Mouse (Mus musculus) mesoderm, embryonic 11.5 days (tissue): ENCODE results near the gene Fbxw19.
"Not testable (repeated sequence)": the region's sequence is repeated elsewhere in the genome, so short reads cannot be mapped to it uniquely, and the experiment has no call there.

Experiments
- DNase-seq: peaks from one replicate; pipeline ENCODE4 v3.0.0-alpha.2; 2012; ENCODE audit warnings: low read depth, low spot score

Fbxw19 gene

GRCm38 (mm10) chr9:109495775-109496174 lies at the start of gene Fbxw19:
Gene Fbxw19, minus strand, starts transcription at chr9:109495875.
- not testable (repeated sequence) for DNase-seq

GRCm38 (mm10) chr9:109523385-109524064 lies 27.9 kb upstream of the Fbxw19 start:
- DNase-seq = no peak

- no peak for DNase-seq
These were observed 46.6 kb downstream of the Fbxw19 start, which contains the start of gene Fbxw16 for GRCm38 (mm10) chr9:109449040-109449439. Gene Fbxw16, minus strand, starts transcription at chr9:109449140.

- no peak for DNase-seq
These were observed 62.7 kb downstream of the Fbxw19 start for GRCm38 (mm10) chr9:109432956-109433355.
